Mouse (Mus musculus): ENCODE data around the gene Aars2. TPM values are rescaled to one million over a fixed set of nuclear protein-coding genes. Genes with fewer than 3 reads are reported as not detected.

Gene Aars2
- polyA plus RNA-seq, 1 experiment, result 70.9 TPM

GRCm38 (mm10) chr17:45569999-45570398, 63.4 kb downstream of the Aars2 start:
- peaks cover 8% of the 10 kb centered on the region for H3K4me1 ChIP-seq (replicated peaks; ENCODE audit: control insufficient read depth, insufficient read depth, low read length)
- H3K27me3 ChIP-seq (ENCODE audit: control insufficient read depth, insufficient read depth, low read length), result no peaks in the 10 kb centered on the region
- WGBS, result 77% methylated on average over 4 of the region's 4 CpGs
- no peak overlapping the region for H3K4me3 ChIP-seq (ENCODE audit: control insufficient read depth, insufficient read depth, low read length)
- no peak for DNase-seq
- peaks cover 51% of the 10 kb centered on the region for H3K36me3 ChIP-seq (ENCODE audit: control insufficient read depth, insufficient read depth, low read length)
- TF ChIP-seq POLR2A (IDR thresholded peaks at IDR 0.05; ENCODE audit: control insufficient read depth, extremely low read depth, insufficient read depth, low read length, poor library complexity), result no peak
- no peak for TF ChIP-seq CTCF (IDR thresholded peaks at IDR 0.05; ENCODE audit: borderline replicate concordance, control insufficient read depth, extremely low read depth, insufficient read depth, low read length, poor library complexity)
- no peak overlapping the region for H3K27ac ChIP-seq (ENCODE audit: control insufficient read depth, insufficient read depth, low read length)

Other genes with a start within 250 kb of the Aars2 start
- 14.3 and 17.4 TPM in 2 replicates for gene Cdc5l, start 73.1 kb upstream of the Aars2 start, polyA plus RNA-seq (2012; rRNA removed)
- 0.06 and 0.30 TPM in 2 replicates for gene Spats1, start 31.4 kb upstream of the Aars2 start, polyA plus RNA-seq (2012; rRNA removed)
- gene Tcte1, start 16.6 kb downstream of the Aars2 start, polyA plus RNA-seq (2012; rRNA removed), result 0.87 and 1.2 TPM in 2 replicates
- 44.6 and 65.5 TPM in 2 replicates for gene Tmem151b, start 42.8 kb downstream of the Aars2 start, polyA plus RNA-seq (2012; rRNA removed)
- gene Nfkbie, start 48.9 kb downstream of the Aars2 start, polyA plus RNA-seq (2012; rRNA removed), result 64.5 and 77.4 TPM in 2 replicates
- gene Slc35b2, start 57.0 kb downstream of the Aars2 start, polyA plus RNA-seq (2012; rRNA removed), result 135 and 137 TPM in 2 replicates
- gene Hsp90ab1, start 66.4 kb downstream of the Aars2 start, polyA plus RNA-seq (2012; rRNA removed), result 455 and 506 TPM in 2 replicates
- 358 and 385 TPM in 2 replicates for gene Slc29a1, start 92.8 kb downstream of the Aars2 start, polyA plus RNA-seq (2012; rRNA removed)
- gene Mymx, start 95.3 kb downstream of the Aars2 start, polyA plus RNA-seq (2012; rRNA removed), result 0.61 and 1.3 TPM in 2 replicates
- 0.09 and 0.11 TPM in 2 replicates for gene Capn11, start 152.5 kb downstream of the Aars2 start, polyA plus RNA-seq (2012; rRNA removed)
- 164 and 173 TPM in 2 replicates for gene Mrpl14, start 179.5 kb downstream of the Aars2 start, polyA plus RNA-seq (2012; rRNA removed)
- gene Tmem63b, start 180.1 kb downstream of the Aars2 start, polyA plus RNA-seq (2012; rRNA removed), result 119 TPM in 2 replicates
- gene 1600014C23Rik, start 227.0 kb downstream of the Aars2 start, polyA plus RNA-seq (2012; rRNA removed), result not detected in 2 replicates